Mouse (Mus musculus) frontal cortex, postnatal 36 days (tissue): ENCODE results near the gene Ppfibp2.

Experiments used
- DNase-seq, 2 experiments: peaks; one replicate each; pipeline ENCODE4 v3.0.0; 2022; ENCODE audit warnings: low spot score in 2 of 2

The Ppfibp2 gene

GRCm38 (mm10) chr7:107594857-107595402 is at the start of gene Ppfibp2:
Gene Ppfibp2, plus strand, starts transcription at chr7:107595207.
- DNase-seq = peak; percentile 71 to 78

GRCm38 (mm10) chr7:107547872-107548271 is 47.1 kb upstream of the Ppfibp2 start:
- no peak for DNase-seq

- no peak for DNase-seq
These were observed 41.5 kb upstream of the Ppfibp2 start for GRCm38 (mm10) chr7:107553461-107553860.

GRCm38 (mm10) chr7:107555906-107556305 is 39.1 kb upstream of the Ppfibp2 start:
- no peak for DNase-seq

GRCm38 (mm10) chr7:107560675-107561074 is 34.3 kb upstream of the Ppfibp2 start:
- DNase-seq = no peak

- no peak for DNase-seq
These were observed 33.4 kb upstream of the Ppfibp2 start for GRCm38 (mm10) chr7:107561584-107561983.

- DNase-seq = no peak
These were observed 31.3 kb upstream of the Ppfibp2 start for GRCm38 (mm10) chr7:107563727-107564126.

GRCm38 (mm10) chr7:107567261-107567671 is 27.7 kb upstream of the Ppfibp2 start, which contains the start of gene Olfml1:
Gene Olfml1, plus strand, starts transcription at chr7:107567446.
- peak; percentile 3 to 9 for DNase-seq

- DNase-seq = no peak
These were observed 27.3 kb upstream of the Ppfibp2 start for GRCm38 (mm10) chr7:107567674-107568073.

GRCm38 (mm10) chr7:107568971-107569370 is 26.0 kb upstream of the Ppfibp2 start:
- DNase-seq = no peak

GRCm38 (mm10) chr7:107573856-107574255 is 21.2 kb upstream of the Ppfibp2 start:
- DNase-seq = no peak

- no peak for DNase-seq
These were observed 20.7 kb upstream of the Ppfibp2 start for GRCm38 (mm10) chr7:107574276-107574675.

GRCm38 (mm10) chr7:107592641-107593040 is 2.4 kb upstream of the Ppfibp2 start:
- DNase-seq = peak; percentile 12 to 15

- no peak for DNase-seq
These were observed 1.1 kb upstream of the Ppfibp2 start for GRCm38 (mm10) chr7:107593904-107594303.

- DNase-seq = peak; percentile 31 to 34
These were observed 616 bp upstream of the Ppfibp2 start for GRCm38 (mm10) chr7:107594325-107594856.

GRCm38 (mm10) chr7:107595426-107595825 is 419 bp downstream of the Ppfibp2 start:
- no peak for DNase-seq

- no peak for DNase-seq
These were observed 1.7 kb downstream of the Ppfibp2 start for GRCm38 (mm10) chr7:107596753-107597152.

GRCm38 (mm10) chr7:107597956-107598355 is 2.9 kb downstream of the Ppfibp2 start:
- DNase-seq = no peak

GRCm38 (mm10) chr7:107600651-107601050 is 5.6 kb downstream of the Ppfibp2 start:
- DNase-seq = no peak

- no peak for DNase-seq
These were observed 7.5 kb downstream of the Ppfibp2 start for GRCm38 (mm10) chr7:107602505-107602904.

GRCm38 (mm10) chr7:107602913-107603312 is 7.9 kb downstream of the Ppfibp2 start:
- DNase-seq = no peak

GRCm38 (mm10) chr7:107607766-107608165 is 12.8 kb downstream of the Ppfibp2 start:
- no peak for DNase-seq

- DNase-seq = no peak
These were observed 14.7 kb downstream of the Ppfibp2 start for GRCm38 (mm10) chr7:107609622-107610255.
